Mouse (Mus musculus): Measurements from ENCODE around the gene Apoc4.

Gene Apoc4

GRCm38 (mm10) chr7:19681202-19681694 is at the start of gene Apoc4, which contains the start of gene Gm44805:
Gene Apoc4, minus strand, starts transcription at chr7:19681479.
Gene Gm44805, minus strand, starts transcription at chr7:19681423.
- DNase-seq (ENCODE audit: low read depth): no peak

GRCm38 (mm10) chr7:19726541-19726940 is 45.3 kb upstream of the Apoc4 start:
- no peak for DNase-seq (ENCODE audit: low read depth)

- DNase-seq (ENCODE audit: low read depth): no peak
Measured at GRCm38 (mm10) chr7:19724167-19724566, 42.9 kb upstream of the Apoc4 start.

GRCm38 (mm10) chr7:19722754-19723195 is 41.5 kb upstream of the Apoc4 start:
- no peak for DNase-seq (ENCODE audit: low read depth)

GRCm38 (mm10) chr7:19719200-19719599 is 37.9 kb upstream of the Apoc4 start:
- DNase-seq (ENCODE audit: low read depth): no peak

- no peak for DNase-seq (ENCODE audit: low read depth)
Measured at GRCm38 (mm10) chr7:19718297-19718952, 37.1 kb upstream of the Apoc4 start.

GRCm38 (mm10) chr7:19717346-19717745 is 36.1 kb upstream of the Apoc4 start:
- DNase-seq (ENCODE audit: low read depth): no peak

GRCm38 (mm10) chr7:19716822-19717221 is 35.5 kb upstream of the Apoc4 start:
- no peak for DNase-seq (ENCODE audit: low read depth)

- no peak for DNase-seq (ENCODE audit: low read depth)
Measured at GRCm38 (mm10) chr7:19716055-19716682, 34.9 kb upstream of the Apoc4 start.

- peak; percentile 100 for DNase-seq (ENCODE audit: low read depth)
Measured at GRCm38 (mm10) chr7:19715239-19716054, 34.2 kb upstream of the Apoc4 start, which contains the start of gene Tomm40. Gene Tomm40, minus strand, starts transcription at chr7:19715438.

- no peak for DNase-seq (ENCODE audit: low read depth)
Measured at GRCm38 (mm10) chr7:19714836-19715235, 33.6 kb upstream of the Apoc4 start.

GRCm38 (mm10) chr7:19713598-19713997 is 32.3 kb upstream of the Apoc4 start:
- no peak for DNase-seq (ENCODE audit: low read depth)

GRCm38 (mm10) chr7:19713196-19713595 is 31.9 kb upstream of the Apoc4 start:
- no peak for DNase-seq (ENCODE audit: low read depth)

- DNase-seq (ENCODE audit: low read depth): no peak
Measured at GRCm38 (mm10) chr7:19712414-19712813, 31.1 kb upstream of the Apoc4 start.

GRCm38 (mm10) chr7:19710650-19711049 is 29.4 kb upstream of the Apoc4 start:
- DNase-seq (ENCODE audit: low read depth): no peak

- DNase-seq (ENCODE audit: low read depth): no peak
Measured at GRCm38 (mm10) chr7:19705271-19705670, 24.0 kb upstream of the Apoc4 start.

GRCm38 (mm10) chr7:19704475-19704874 is 23.2 kb upstream of the Apoc4 start:
- no peak for DNase-seq (ENCODE audit: low read depth)

- no peak for DNase-seq (ENCODE audit: low read depth)
Measured at GRCm38 (mm10) chr7:19702859-19703555, 21.7 kb upstream of the Apoc4 start.

GRCm38 (mm10) chr7:19701069-19701761 is 19.9 kb upstream of the Apoc4 start:
- peak; percentile 57 for DNase-seq (ENCODE audit: low read depth)

GRCm38 (mm10) chr7:19700299-19701068 is 19.2 kb upstream of the Apoc4 start:
- no peak for DNase-seq (ENCODE audit: low read depth)

GRCm38 (mm10) chr7:19699827-19700148 is 18.5 kb upstream of the Apoc4 start:
- no peak for DNase-seq (ENCODE audit: low read depth)
